Mouse (Mus musculus) testis, adult 2 months (tissue): ENCODE measurements around the gene Pofut1.

Source experiments
- CTCF ChIP-seq: fragments of 200-500 bp; IDR thresholded peaks from 2 replicates; pipeline ENCODE4 v1.5.1; 2012; ENCODE audit warnings: low read depth, mild to moderate bottlenecking, inconsistent platforms, low read length, moderate library complexity; ENCODE audit not compliant: control insufficient read depth, insufficient read depth, insufficient replicate concordance
- POLR2A ChIP-seq: fragments of 200-500 bp; IDR thresholded peaks from 2 replicates; pipeline ENCODE4 v1.6.1; 2012; ENCODE audit warnings: low read depth, mild to moderate bottlenecking, inconsistent platforms, low read length, moderate library complexity; ENCODE audit not compliant: control insufficient read depth

- TF ChIP-seq CTCF (no peak), POLR2A (no peak)
Measured at GRCm38 (mm10) chr2:153259030-153259863, 17.9 kb downstream of the Pofut1 start.
